Mouse (Mus musculus) adrenal gland, postnatal 10 days (tissue): ENCODE measurements around the gene Tmem132d. TPM values are rescaled to one million over a fixed set of nuclear protein-coding genes. Genes with fewer than 3 reads are reported as not detected.

Experiments used
- DNase-seq: peaks from one replicate; pipeline ENCODE4 v3.0.0; 2021; ENCODE audit warnings: mixed read lengths
- total RNA-seq, 2 experiments: library from RNA; stranded (reverse); gene quantifications; 2 replicates each; pipeline ENCODE4 v1.2.3; 2021

Tmem132d gene
- total RNA-seq, 2 experiments from 2014 or later = 0.09 to 0.30 TPM

- no peak for DNase-seq
Observed at GRCm38 (mm10) chr5:128405071-128405470, 27.8 kb downstream of the Tmem132d start.

DNA sequence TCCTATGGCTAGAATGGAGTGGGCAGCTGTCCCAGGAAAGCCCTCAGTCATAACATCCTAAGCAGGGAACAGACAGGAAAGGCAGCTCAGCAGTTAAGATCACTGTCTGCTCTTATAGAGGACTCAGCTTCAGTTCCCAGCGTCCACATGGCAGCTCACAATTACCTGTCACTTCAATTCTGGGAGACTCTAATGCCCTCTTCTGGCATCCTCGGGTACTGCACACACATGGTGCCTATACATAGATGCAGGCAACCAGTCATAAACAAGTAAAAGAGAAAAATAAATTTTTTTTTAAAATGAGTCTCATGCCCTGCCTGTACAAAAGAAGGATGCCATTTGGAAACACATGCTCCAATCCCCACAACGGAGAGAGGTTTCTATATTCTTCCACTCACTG lies 28.7 kb downstream of the Tmem132d start:
- DNase-seq = no peak

- DNase-seq = no peak
Observed at GRCm38 (mm10) chr5:128392372-128392771, 40.5 kb downstream of the Tmem132d start.

GRCm38 (mm10) chr5:128389665-128390064 lies 43.2 kb downstream of the Tmem132d start:
- DNase-seq = no peak

- no peak for DNase-seq
Observed at GRCm38 (mm10) chr5:128388358-128389141, 44.3 kb downstream of the Tmem132d start.

DNA sequence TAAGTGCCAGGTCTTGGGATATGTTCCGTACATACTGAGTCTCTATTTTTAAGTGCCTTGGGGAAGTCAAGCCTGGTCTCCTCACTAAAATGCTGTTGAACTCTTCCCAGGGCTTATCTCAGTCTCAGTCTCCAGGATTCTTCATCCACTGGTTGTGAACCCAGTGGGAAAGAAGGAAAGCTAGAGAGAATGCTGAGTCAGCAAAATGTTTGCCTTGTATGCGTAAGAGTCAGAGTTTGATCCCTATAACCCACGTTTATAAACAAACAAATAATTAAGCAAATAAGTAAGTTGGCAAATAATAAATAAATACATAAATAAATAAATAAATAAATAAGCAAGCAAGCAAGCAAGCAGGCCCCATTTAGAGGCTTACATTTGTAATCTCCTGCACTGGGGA lies 63.1 kb downstream of the Tmem132d start:
- no peak for DNase-seq

GRCm38 (mm10) chr5:128369111-128369510 lies 63.8 kb downstream of the Tmem132d start:
- no peak for DNase-seq

- no peak for DNase-seq
Observed at GRCm38 (mm10) chr5:128365261-128365985, 67.5 kb downstream of the Tmem132d start.

GRCm38 (mm10) chr5:128360946-128361675 lies 71.8 kb downstream of the Tmem132d start:
- DNase-seq = no peak

DNA sequence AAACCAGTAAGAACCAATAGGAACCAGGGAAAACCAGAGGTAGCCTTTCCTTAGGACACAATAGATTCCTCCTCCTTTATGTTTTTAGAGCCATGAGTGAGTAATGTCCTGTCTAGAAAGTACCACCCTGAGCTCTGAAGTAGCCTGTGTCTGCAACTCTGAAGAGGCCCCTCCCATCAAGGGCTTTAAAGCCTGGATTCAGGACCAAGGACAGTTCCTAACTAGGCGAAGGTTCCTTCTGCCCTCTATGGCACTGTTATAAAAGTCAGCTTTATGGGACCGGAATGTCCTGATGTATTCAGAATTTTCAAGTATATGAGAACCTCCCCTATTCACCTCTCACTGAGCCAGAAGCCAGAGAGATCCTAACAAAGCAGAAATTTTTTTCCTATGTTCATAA lies 84.0 kb downstream of the Tmem132d start:
- DNase-seq = peak; percentile 19

DNA sequence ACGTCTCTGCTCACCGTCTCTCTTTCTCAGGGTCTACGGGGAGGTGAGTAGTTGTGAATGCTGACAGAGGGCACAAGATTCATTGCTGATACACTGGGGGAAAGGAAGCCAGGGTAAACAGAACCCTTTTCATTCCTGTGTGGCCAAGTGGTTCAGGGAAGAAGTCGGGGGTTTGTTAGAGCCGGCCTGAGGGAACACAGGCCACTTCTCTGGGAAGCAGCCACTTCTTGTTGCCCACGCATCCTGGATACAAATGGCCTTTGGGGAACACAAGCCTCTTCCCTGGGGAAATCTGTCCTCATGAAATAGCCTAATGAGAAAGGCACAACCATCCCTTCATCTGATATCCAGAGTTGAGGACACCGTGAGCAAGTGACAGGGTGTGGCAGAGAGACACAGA lies 96.0 kb downstream of the Tmem132d start:
- DNase-seq = no peak

DNA sequence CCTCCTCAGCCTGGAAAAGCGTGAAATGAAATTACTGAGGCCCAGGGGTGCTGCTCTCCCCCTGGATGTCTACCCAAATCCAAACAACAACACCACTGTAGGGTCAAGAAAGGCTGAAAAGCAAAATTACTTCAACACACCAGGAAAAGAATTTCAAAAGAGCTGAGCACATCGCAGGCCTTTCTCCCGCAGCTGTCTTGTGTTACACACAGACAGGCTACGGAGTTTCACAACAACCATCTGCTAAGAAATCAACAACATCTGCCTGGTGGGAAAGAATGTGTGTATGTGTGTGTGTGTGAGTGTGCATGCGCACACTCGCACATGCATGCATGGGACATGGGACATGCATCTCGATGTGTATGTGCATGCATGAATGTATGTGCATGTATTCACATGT lies 100.1 kb downstream of the Tmem132d start:
- no peak for DNase-seq

DNA sequence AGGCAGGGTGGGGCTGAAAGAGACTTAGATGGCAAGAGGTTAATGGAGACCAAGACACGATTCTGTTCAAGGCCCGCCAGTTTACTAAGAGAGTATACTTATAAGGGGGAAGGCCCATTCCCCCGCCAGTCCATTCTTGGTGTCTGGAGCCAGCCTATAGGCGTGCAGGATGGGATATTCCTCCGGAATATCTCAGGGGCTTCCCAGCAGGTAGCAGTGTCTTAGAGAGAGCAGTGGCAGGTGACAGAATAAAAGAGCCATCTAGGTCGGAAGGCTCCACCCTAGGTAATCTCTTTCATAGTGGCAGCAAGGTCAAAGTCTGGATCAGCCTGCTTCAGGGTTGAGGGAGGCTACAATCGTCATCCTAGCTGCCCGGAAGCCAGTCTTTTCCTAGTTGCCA lies 102.5 kb downstream of the Tmem132d start:
- DNase-seq = no peak

GRCm38 (mm10) chr5:128302387-128302786 lies 130.5 kb downstream of the Tmem132d start:
- no peak for DNase-seq

DNA sequence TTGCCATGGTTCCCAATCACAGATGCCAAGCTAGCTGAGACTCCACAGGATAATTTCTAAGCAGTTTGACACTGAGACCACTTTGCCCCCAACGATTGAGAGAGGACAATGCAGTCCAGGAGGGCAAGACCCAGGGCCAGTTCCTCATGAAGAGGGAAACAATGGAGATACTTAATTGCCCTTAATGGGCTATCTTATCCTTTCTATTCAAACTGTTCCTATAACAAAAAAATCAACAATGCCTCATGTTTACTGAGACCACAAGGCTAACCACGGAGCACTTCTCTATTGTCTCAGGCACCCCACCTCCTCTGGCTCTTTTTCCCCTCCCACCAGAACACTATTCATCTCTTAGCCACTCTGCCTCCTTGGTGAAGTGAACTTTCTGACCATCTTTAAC lies 141.7 kb downstream of the Tmem132d start:
- no peak for DNase-seq

DNA sequence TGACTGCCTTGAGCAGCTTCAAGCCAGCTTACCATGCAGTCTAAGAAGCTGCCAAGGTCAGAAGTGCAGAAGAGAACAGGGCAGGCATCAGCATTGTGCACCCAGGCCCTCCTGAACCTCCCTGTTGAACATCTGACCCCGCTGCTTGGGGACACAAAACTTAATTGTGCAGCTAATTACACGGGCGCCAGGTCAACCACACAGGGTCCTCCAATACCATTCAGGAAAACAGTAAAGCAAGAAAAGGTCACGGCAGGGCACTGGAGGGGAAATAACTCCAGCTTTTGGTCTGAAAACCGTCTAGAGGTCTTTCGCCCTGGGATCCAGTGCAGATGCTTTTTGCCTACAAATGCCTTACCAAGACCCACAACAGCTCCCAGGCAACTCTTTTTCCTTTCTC lies 159.6 kb downstream of the Tmem132d start:
- DNase-seq = no peak

- no peak for DNase-seq
Observed at GRCm38 (mm10) chr5:128267366-128267765, 165.5 kb downstream of the Tmem132d start.

GRCm38 (mm10) chr5:128244219-128244618 lies 188.7 kb downstream of the Tmem132d start:
- DNase-seq = no peak

DNA sequence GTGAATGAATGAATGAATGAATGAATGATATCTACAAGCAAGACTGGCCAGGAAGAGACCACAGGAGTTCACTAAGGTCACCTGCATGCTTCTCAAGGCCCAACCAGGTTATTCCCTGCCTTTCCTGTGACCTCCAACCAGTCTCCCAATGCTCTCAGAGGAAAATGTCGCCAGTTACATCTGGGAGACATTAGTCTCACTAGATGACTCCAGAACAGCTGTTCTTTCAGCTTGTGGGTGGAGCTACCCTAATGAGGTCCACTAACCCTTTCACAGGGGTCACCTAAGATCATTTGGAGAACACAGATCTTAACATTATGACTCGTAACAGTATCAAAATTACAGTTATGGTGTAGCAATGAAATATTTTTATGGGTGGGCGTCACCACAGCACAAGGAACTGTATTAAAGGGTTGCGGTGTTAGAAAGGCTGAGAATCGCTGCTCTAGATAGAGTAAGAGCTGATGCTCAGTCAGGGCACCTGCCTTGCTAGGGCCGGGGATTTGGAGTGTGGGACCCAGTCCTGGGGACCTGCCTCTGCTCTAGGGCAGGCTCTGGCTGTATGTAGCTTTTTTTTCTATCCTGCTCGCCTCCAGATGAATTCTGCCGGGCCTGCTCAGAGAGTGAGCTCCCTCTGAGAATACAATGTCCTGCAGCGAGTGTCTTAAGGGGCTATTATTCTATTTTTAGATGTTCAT lies 196.1 kb downstream of the Tmem132d start:
- DNase-seq = no peak

DNA sequence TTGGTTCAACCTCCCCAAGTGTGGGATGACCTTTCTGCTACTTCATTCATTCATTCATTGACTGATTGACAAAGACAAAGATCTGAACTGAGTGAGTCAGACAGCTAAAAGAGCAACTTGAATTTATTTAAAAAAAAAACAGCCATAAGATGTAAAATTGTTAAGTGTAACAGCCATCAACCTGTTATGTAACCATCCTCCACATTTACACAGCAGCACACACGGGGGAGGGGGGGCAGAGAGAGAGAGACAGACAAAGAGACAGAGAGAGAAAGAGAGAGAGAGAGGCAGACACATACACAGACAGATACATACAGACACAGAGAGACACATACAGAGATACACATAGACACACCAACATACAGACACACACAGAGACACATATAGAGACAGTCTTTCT lies 197.3 kb downstream of the Tmem132d start:
- no peak for DNase-seq

GRCm38 (mm10) chr5:128233101-128233500 lies 199.8 kb downstream of the Tmem132d start:
- DNase-seq = no peak

GRCm38 (mm10) chr5:128218281-128218680 lies 214.6 kb downstream of the Tmem132d start:
- no peak for DNase-seq
